Comparison of ENCODE assay signal across 22 mouse cellular contexts in genomic region chr2:12424374-12424773, GRCm38 (mm10). TPM values are rescaled to one million over a fixed set of nuclear protein-coding genes. Genes with fewer than 3 reads are reported as not detected.
DNase-seq lines count a peak whose midpoint lies in the region; ATAC-seq and TF ChIP-seq lines count a peak whose summit lies in the region.
"Had no signal": no experiment of that assay in that cellular context is flagged by ENCODE, and none has a peak within 500 bp of the region (broad histone marks: within the 10 kb centered on the region; RNA-seq: fewer than 3 reads in every experiment).

No protein-coding gene starts in this region.

- POLR2A ChIA-PET in Patski (lab: Charles Lee): no interaction called here

- TF ChIP-seq CTCF in Patski (IDR thresholded peaks at IDR 0.05): no peak

- CTCF ChIA-PET in Patski (lab: Charles Lee): interaction anchor here (1.4 kb wide), 1 partner anchor 15 kb away, joined by 4 read pairs; no protein-coding TSS in a partner anchor

- DNase-seq in 3134 (ENCODE audit: extremely low read depth, insufficient read length, low spot score): peak; percentile 28
- DNase-seq in CD4-positive, CD25-positive, alpha-beta regulatory T cell, adult 2 months (ENCODE audit: low read depth, low spot score): peak; percentile 38
- no peak for DNase-seq in Patski (ENCODE audit: low read depth, low spot score)
- peak; percentile 22 to 44 for DNase-seq in natural killer cell, adult 2 months (ENCODE audit: low spot score in 2 of 2)
- no peak for DNase-seq in ovary, postnatal 14 days (ENCODE audit: low spot score)
- no peak for DNase-seq in right cerebral cortex, postnatal 14 days
- no peak for DNase-seq in embryo, embryonic 9.5 days (ENCODE audit: extremely low spot score)
- DNase-seq: adrenal gland, adult 2 months; adrenal gland, postnatal 25 days; cerebellum, adult 18-20 months; cerebellum, adult 9-11 months; cerebellum, postnatal 36 days; gastrocnemius, adult 2 months; gastrocnemius, postnatal 25 days; heart, adult 11 months; heart, postnatal 10 days; heart, postnatal 4 days; kidney, adult 18-20 months had no signal

- peak; percentile 56 for ATAC-seq in Patski
- ATAC-seq: forebrain, embryonic 13.5 days; hindbrain, embryonic 16.5 days; intestine, embryonic 15.5 days had no signal

- H3K27me3 ChIP-seq in Patski: no peaks in the 10 kb centered on the region
- H3K27me3 ChIP-seq: forebrain, embryonic 13.5 days; hindbrain, embryonic 12.5 days; intestine, embryonic 15.5 days had no signal

- in situ Hi-C loops in Patski (cut with MboI; ENCODE audit: low pct_unique_long_range_greater_than_20kb): no loop called here

RNA-seq across cellular contexts. Expression of gene Mindy3, which starts 5.1 kb away (rescaled TPM):
- polyA plus RNA-seq in Patski (2021): 44.1 TPM

Comparison
In these comparisons a context has a peak if more than half of its experiments do, and no peak if none do; other contexts are left out.
1. DNase-seq: peak in 3134 (single experiment), CD4-positive, CD25-positive, alpha-beta regulatory T cell, adult 2 months (single experiment) and natural killer cell, adult 2 months (2 of 2); none in Patski (single experiment), ovary, postnatal 14 days (single experiment), right cerebral cortex, postnatal 14 days (single experiment) and embryo, embryonic 9.5 days (single experiment).